Mouse (Mus musculus): Measurements from ENCODE around the gene Srms. TPM values are rescaled to one million over a fixed set of nuclear protein-coding genes. Genes with fewer than 3 reads are reported as not detected.
A peak's percentile ranks its signal among the peaks of the same experiment; 100 is the strongest.
"Not testable (repeated sequence)": the region's sequence is repeated elsewhere in the genome, so short reads cannot be mapped to it uniquely, and the experiment has no call there.

Gene Srms
- total RNA-seq, 2 experiments from 2014 or later, result 0.21 to 0.22 TPM

- intact Hi-C loops (cut with DNase I), result no loop called here
Observed at GRCm38 (mm10) chr2:181227122-181227521, 14.1 kb upstream of the Srms start.

GRCm38 (mm10) chr2:181224994-181225393, 12.0 kb upstream of the Srms start:
- DNase-seq (ENCODE audit: extremely low spot score in 1 of 2, low spot score in 2 of 2), result no peak
- intact Hi-C loops (cut with DNase I), result no loop called here

More at GRCm38 (mm10) chr2:181227122-181227521, 14.1 kb upstream of the Srms start:
- DNase-seq (ENCODE audit: extremely low spot score in 1 of 2, low spot score in 2 of 2), result no peak

DNA sequence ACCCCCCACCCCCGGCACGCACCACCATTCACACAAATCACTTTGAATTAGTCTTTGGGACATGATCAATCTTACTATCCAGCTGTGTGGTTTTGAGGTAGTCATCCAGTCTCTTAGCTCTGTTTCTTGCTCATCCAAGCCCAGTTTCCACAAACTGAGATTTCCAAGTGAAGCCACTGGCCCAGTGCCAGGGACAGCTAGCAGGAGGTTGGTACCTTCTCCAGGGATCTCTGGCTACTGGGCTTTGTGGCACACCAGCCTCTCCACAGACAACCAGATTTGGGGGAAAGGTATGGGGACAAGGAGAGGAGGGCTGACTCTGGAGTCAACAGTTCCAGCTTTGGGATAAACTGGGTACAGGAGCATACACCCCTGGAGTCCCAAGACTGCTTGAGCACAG, 7.4 kb upstream of the Srms start:
- intact Hi-C loops (cut with DNase I), result no loop called here

GRCm38 (mm10) chr2:181219538-181220216, 6.7 kb upstream of the Srms start, which contains the start of gene Fndc11:
Gene Fndc11 (plus strand): TSS chr2:181220013.
- intact Hi-C loops (cut with DNase I), result no loop called here
- peak; percentile 50 to 90 for DNase-seq (ENCODE audit: extremely low spot score in 1 of 2, low spot score in 2 of 2)

More for the DNA sequence above, 7.4 kb upstream of the Srms start:
- DNase-seq (ENCODE audit: extremely low spot score in 1 of 2, low spot score in 2 of 2), result peak in 1 of 2 experiments; percentile 46

- peak in 1 of 2 experiments; percentile 19 for DNase-seq (ENCODE audit: extremely low spot score in 1 of 2, low spot score in 2 of 2)
- intact Hi-C loops (cut with DNase I), result no loop called here
Observed at GRCm38 (mm10) chr2:181218881-181219485, 6.0 kb upstream of the Srms start.

GRCm38 (mm10) chr2:181216037-181216436, 3.1 kb upstream of the Srms start:
- DNase-seq (ENCODE audit: extremely low spot score in 1 of 2, low spot score in 2 of 2), result no peak
- intact Hi-C loops (cut with DNase I), result no loop called here

- no peak for DNase-seq (ENCODE audit: extremely low spot score in 1 of 2, low spot score in 2 of 2)
- intact Hi-C loops (cut with DNase I), result no loop called here
Observed at GRCm38 (mm10) chr2:181212389-181213020, 480 bp downstream of the Srms start.

- peak in 1 of 2 experiments; percentile 12 for DNase-seq (ENCODE audit: extremely low spot score in 1 of 2, low spot score in 2 of 2)
- intact Hi-C loops (cut with DNase I), result no loop called here
Observed at GRCm38 (mm10) chr2:181206118-181206517, 6.9 kb downstream of the Srms start.

DNA sequence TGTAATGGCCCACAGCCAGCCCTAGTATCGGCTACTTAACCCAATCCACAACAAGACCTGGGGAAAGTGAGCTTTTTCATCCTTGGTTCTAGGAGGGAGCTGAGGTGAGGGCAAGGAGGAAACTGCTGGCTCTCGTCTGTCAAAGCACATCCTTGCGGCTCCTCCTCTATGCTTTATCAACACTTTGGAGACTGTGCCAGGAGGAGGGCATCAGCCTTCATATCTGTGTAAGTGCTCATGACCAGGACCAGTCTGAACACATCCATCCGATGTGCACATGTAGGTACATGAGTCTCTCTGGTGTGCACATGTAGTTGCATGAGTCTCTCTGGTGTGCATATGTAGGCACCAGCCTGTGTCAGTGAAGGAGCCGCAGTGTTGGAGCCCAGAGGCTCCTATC, 7.3 kb downstream of the Srms start:
- intact Hi-C loops (cut with DNase I), result no loop called here
- DNase-seq (ENCODE audit: extremely low spot score in 1 of 2, low spot score in 2 of 2), result no peak

DNA sequence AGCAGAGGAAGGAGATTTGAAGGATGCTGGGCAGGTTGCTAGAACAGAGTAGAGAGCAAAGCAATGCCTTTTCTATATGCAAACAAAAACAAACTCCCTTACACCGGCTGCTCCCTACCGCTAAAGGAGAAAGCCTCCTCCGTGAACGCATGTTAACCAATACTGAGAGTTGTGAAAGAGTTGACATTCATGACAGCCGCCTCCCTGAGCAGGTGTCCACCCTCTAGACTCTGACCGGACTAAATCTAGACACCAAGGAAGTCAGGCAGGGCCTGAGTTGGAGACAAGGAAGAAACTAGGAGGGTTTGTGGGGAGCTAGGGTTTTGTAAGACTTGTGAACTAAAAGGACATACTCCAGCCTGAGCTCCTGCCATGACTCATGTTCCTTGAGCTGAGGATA, 10.1 kb downstream of the Srms start:
- intact Hi-C loops (cut with DNase I), result no loop called here
- no peak for DNase-seq (ENCODE audit: extremely low spot score in 1 of 2, low spot score in 2 of 2)

DNA sequence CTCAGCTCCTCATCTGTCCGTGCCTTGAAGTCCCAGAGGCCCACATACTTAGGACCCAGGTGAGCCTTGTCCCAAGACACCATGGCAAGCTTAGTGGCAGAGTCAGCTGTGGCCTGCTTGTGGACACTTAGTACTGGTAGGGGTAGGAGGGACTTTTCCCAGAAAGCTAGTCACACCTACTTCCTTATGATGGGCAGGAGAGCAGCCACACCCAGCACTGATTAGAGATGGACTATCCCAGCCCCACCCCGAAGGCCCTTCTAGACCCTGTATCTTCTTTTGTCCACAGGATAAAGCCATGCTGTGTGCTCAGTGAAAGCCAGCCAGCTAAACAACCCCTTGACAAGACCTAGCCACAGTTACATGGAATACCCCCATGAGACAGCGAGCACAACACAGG, 10.6 kb downstream of the Srms start, which contains the start of gene Ptk6:
Ptk6 (minus strand) TSS at position 368 of the 400 bp plus-strand sequence.
- intact Hi-C loops (cut with DNase I), result no loop called here
- DNase-seq (ENCODE audit: extremely low spot score in 1 of 2, low spot score in 2 of 2), result no peak

GRCm38 (mm10) chr2:181201606-181202005, 11.4 kb downstream of the Srms start:
- no peak for DNase-seq (ENCODE audit: extremely low spot score in 1 of 2, low spot score in 2 of 2)
- intact Hi-C loops (cut with DNase I), result no loop called here

DNA sequence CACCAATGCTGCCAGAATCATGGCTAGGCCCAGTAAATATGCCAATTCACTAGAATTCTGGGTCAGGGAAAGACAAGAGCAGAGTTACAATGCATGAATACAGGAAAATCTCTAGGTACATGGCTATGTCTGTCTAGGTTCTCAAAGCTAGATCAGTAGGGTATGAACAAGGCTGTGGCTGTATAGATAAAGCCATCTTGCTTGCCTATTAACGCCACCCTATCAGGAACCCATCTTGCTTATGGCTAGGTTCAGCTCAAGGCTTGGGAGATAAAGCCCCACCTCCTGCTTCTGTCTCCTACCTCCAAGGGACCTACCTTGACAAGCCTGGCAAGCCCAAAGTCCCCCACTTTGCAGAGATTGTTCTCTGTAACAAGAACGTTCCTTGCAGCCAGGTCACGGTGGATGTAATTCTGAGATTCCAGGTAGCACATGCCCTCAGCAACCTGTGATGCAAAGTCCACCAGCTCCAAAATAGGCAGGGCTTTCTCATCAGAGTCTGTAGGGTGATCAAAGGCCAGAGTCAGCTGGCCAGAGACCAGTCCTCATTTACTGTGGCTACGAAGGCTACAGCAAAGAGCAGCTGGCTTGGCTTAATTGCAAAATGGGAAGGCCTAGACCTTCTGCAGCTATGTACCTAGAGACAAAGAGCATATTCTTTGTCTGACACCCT, 16.2 kb downstream of the Srms start:
- DNase-seq (ENCODE audit: extremely low spot score in 1 of 2, low spot score in 2 of 2), result no peak

DNA sequence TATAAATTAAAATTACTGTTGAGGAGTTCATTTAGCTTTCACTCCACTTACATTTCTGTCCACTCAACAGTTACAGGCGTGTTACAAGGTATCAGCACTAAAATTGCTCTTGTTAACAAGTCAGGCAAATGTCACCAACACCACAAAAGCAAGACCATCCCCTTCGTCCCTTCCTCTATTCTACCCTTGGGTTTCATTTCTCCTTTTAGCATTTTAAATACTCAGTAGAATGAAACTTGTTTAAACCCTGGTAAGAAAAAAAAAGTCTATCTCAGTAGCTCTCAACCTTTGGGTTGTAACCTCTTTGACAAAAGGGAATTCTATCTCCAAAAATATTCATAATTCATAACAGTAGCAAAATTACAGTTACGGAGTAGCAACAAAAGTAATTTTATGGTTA, 19.9 kb downstream of the Srms start:
- intact Hi-C loops (cut with DNase I), result no loop called here
- DNase-seq (ENCODE audit: extremely low spot score in 1 of 2, low spot score in 2 of 2), result no peak

More for the DNA sequence above, 16.2 kb downstream of the Srms start:
- intact Hi-C loops (cut with DNase I), result no loop called here

DNA sequence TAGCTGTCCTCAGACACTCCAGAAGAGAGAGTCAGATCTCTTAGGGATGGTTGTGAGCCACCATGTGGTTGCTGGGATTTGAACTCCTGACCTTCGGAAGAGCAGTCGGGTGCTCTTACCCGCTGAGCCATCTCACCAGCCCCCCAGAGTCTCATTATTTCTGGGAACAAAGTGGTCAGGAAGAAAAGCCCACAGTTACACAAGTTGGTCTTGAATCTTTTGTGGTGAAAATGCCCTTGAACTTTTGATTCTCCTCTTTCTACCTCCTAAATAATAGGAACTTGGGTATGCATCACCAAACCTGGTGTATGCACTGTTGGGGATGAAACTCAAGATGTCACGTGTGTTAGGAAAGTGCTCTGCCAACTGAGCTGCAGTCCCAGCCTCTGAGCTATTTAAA, 21.0 kb downstream of the Srms start:
- intact Hi-C loops (cut with DNase I), result no loop called here
- DNase-seq (ENCODE audit: extremely low spot score in 1 of 2, low spot score in 2 of 2), result no peak

DNA sequence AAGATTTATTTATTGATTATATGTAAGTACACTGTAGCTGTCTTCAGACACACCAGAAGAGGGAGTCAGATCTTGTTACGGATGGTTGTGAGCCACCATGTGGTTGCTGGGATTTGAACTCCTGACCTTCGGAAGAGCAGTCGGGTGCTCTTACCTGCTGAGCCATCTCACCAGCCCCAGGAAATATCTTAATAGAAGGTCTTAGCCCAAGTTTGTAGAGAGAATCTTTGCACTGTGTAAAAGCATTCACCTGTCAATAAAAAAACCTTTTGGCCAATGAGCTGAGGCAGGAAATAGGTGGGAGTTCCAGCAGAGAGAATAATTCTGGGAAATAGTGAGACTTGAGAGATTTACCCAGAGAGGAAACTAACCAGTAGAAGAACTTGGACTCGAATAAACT, 21.6 kb downstream of the Srms start:
- DNase-seq (ENCODE audit: extremely low spot score in 1 of 2, low spot score in 2 of 2); intact Hi-C loops (cut with DNase I): not testable (repeated sequence)

DNA sequence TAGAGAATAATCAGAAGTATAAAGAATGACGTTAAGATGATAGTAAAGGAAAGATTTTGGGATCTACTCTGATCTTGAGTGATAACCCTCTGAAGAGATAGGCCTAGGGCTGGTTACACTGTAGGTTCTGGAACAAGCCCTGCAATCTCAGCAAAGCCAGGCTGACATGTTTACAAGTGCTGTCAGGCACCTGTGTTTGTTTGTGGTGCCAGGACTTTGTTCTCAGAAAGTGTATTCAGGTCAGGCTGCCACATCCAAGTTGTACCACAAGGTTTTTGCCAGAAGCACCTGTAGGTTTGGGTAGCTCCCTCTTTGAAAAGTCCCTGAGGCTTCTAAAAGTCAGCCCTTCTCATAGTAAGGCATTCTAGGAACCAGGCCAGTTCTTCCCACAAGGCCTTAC, 23.7 kb downstream of the Srms start:
- no peak for DNase-seq (ENCODE audit: extremely low spot score in 1 of 2, low spot score in 2 of 2)
- intact Hi-C loops (cut with DNase I), result loop anchor here (5.0 kb wide), 2 partner anchors 98 to 143 kb away; partner anchors contain the start of gene Gmeb2

GRCm38 (mm10) chr2:181188681-181189080, 24.3 kb downstream of the Srms start:
- DNase-seq (ENCODE audit: extremely low spot score in 1 of 2, low spot score in 2 of 2), result no peak
- intact Hi-C loops (cut with DNase I), result loop anchor here (5.0 kb wide), 2 partner anchors 99 to 144 kb away; partner anchors contain the start of gene Gmeb2
